Mouse (Mus musculus): ENCODE results near the gene Olfr380. TPM values are rescaled to one million over a fixed set of nuclear protein-coding genes. Genes with fewer than 3 reads are reported as not detected.

The Olfr380 gene
- not detected for polyA plus RNA-seq (2017; shearing (Covaris generic))

- no peak for ATAC-seq
These were observed at the start of gene Olfr380 for GRCm38 (mm10) chr11:73457408-73457807. Gene Olfr380 (minus strand): TSS chr11:73457508.

GRCm38 (mm10) chr11:73491503-73491902, 34.2 kb upstream of the Olfr380 start, which contains the start of gene Olfr381:
Gene Olfr381 (minus strand): TSS chr11:73491603.
- no peak for ATAC-seq

- ATAC-seq = no peak
These were observed 28.9 kb downstream of the Olfr380 start, which contains the start of gene Olfr378 for GRCm38 (mm10) chr11:73428377-73428776. Gene Olfr378 (minus strand): TSS chr11:73428477.

Other genes with a start within 250 kb of the Olfr380 start
- gene Trpv1, start 223.2 kb downstream of the Olfr380 start, polyA plus RNA-seq (2017; shearing (Covaris generic)) = not detected
- under 1 TPM; 0.09 to 0.16 TPM for gene Trpv3, start 190.1 kb downstream of the Olfr380 start, polyA plus RNA-seq (2017; shearing (Covaris generic))
- under 1 TPM in 1 of 2 experiments, not detected in 1; 0.08 TPM for gene Aspa, start 127.9 kb downstream of the Olfr380 start, polyA plus RNA-seq (2017; shearing (Covaris generic))
- gene Gm49340, start 127.8 kb downstream of the Olfr380 start, polyA plus RNA-seq (2017; shearing (Covaris generic)) = not detected
- not detected for gene Spata22, start 127.8 kb downstream of the Olfr380 start, polyA plus RNA-seq (2017; shearing (Covaris generic))
- not detected for gene Olfr20, start 106.7 kb downstream of the Olfr380 start, polyA plus RNA-seq (2017; shearing (Covaris generic))
- gene Olfr376, start 86.3 kb downstream of the Olfr380 start, polyA plus RNA-seq (2017; shearing (Covaris generic)) = not detected
- gene Olfr1, start 57.9 kb downstream of the Olfr380 start, polyA plus RNA-seq (2017; shearing (Covaris generic)) = not detected
- not detected for gene Olfr378, start 29.0 kb downstream of the Olfr380 start, polyA plus RNA-seq (2017; shearing (Covaris generic))
- gene Olfr381, start 34.1 kb upstream of the Olfr380 start, polyA plus RNA-seq (2017; shearing (Covaris generic)) = not detected
- gene Olfr382, start 59.7 kb upstream of the Olfr380 start, polyA plus RNA-seq (2017; shearing (Covaris generic)) = not detected
- not detected for gene Olfr385, start 135.5 kb upstream of the Olfr380 start, polyA plus RNA-seq (2017; shearing (Covaris generic))
- not detected for gene Olfr384, start 141.1 kb upstream of the Olfr380 start, polyA plus RNA-seq (2017; shearing (Covaris generic))
- gene Zfp735, start 231.3 kb upstream of the Olfr380 start, polyA plus RNA-seq (2017; shearing (Covaris generic)) = not detected

Measured in CD4-positive, CD25-positive, alpha-beta regulatory T cell, adult 4 months (primary cell).